Mouse (Mus musculus): ENCODE data around the gene Gm37240.

The Gm37240 gene

DNA sequence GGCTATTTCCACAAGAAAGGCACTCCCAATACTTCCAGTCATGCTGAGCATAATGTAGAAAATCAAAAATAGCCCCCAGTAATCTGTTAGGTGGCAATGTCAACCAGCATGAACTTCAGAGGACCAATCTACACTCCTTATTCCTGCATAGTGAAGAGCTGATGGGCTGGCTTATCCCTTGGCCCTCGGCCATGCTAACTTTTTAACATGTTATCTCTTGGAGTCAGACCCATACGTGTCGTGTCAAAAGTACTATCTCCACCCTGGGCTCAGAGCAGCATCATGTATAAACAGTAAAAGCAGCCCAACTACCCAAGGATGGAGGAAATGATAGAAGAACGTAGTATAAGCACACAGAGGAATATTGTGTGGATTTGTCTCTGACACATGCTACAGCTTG lies 1416.2 kb downstream of the Gm37240 start:
- no peak for DNase-seq (ENCODE audit: low spot score)

DNA sequence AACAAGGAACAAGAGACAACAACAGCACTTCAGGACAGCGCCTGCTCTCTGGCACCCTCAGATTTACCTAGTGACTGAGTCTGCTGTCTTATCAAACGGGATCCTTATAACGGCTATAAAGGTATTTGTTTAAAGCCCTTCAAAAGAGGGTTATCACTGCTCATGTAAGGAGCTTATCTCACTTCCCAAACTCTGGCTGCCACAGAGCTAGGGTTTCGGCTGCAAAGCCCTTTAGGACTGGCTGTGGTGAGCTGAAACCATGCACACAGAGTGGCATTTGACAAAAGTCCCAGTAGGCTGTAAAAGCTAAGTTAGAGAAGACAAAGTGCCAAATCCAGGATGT lies 1419.2 kb downstream of the Gm37240 start:
- DNase-seq (ENCODE audit: low spot score), result no peak

DNA sequence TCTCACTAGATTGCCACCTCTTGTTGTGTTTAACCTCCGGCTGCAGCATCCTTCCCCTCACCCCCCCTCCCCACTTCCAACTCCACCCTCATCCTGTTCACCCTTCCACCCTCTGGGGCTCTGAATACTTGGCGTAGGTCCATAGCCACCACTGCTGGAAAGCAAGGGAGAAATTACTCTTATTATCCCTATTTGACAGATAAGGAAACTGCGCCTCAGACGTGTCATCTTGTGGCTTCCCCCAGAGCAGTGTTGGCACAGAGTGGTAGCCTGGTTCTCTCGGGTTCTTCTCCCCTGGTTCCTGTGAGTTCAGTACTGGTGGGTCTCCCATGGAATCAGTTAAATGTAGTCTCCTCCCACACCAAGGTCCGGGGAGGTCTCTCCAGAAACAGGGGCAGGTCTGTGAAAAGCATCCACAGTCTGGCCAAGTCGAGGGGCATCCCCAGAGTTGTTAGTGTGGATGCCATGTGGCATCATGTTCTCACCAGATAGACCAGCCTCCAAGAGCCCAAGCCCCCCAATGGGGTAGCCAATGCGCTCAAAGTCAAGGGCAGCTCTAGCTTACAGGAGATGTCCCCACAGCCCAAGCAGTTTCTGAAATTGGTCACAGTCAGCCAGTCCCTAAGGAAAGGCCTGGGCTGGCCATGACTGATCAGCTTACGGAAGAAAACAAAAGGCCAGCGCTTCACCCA lies 1419.8 kb downstream of the Gm37240 start:
- no peak for DNase-seq (ENCODE audit: low spot score)

DNA sequence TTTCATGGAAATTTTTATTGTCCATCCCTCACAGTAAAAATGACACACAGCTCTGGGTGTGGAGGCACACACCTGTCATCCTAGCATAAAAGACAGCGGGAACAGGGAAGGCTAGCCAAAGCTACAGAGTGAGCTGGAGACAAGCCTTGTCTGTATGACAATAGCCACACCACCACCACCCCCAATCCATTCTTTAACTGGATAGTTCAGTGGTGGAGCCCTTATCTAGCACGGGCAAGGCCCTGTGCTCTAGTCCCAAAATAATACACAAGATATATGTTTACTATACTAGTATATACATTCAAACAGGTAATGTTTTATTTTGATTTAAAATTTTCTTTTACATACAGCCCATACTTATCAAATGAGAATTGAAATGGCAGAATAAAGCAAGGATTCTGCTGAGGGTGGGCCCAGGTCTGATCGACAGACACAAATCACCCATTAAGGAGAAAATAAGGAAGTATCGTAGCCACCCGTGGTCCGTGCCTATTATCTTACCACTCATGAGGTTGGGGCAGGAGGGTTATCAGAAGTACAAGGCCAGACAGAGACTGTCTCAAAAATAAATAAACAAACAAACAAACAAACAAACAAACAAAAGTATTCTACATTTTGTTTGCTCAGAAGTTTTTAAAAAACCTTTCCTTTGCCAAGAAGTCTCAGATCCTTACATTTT lies 1421.4 kb downstream of the Gm37240 start:
- DNase-seq (ENCODE audit: low spot score), result no peak

DNA sequence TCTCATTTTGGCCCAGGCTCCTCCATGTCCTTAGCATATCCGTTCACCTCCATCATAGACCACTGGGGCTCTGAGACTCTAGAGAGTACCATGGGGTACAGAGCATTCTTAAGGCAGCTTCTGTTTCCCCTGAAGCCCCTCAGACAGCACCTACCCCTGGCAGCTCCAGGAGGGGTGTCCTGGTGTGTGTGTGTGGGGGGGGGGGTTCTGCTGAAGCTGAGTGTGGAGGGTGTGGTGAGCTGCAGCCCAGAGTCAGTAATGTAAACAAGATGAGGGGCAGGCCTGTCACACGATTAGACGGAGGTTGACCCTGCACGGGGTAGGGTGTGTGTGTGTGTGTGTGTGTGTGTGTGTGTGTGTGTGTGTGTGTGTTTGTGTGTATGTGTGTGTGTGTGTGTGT lies 1425.6 kb downstream of the Gm37240 start:
- peak; percentile 18 for DNase-seq (ENCODE audit: low spot score)

DNA sequence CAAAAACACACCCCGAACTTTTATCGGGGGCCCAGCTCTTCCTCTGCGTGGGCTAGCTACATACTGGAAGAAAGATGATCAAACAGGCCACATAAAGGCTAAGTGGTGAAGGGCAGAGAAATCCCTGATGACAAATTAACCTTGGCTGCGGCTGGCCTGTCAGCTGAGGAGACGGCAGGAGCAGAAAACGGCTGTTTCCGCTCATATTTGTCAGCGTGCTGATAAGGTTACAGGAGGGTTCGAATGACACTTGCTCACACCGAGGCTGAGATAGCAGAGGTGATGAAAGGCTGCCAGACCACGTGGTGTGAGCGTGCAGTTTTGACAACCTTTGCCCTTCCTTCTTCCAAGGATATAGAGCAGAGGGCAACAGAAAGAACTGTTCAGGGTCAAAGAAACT lies 1426.4 kb downstream of the Gm37240 start:
- no peak for DNase-seq (ENCODE audit: low spot score)

DNA sequence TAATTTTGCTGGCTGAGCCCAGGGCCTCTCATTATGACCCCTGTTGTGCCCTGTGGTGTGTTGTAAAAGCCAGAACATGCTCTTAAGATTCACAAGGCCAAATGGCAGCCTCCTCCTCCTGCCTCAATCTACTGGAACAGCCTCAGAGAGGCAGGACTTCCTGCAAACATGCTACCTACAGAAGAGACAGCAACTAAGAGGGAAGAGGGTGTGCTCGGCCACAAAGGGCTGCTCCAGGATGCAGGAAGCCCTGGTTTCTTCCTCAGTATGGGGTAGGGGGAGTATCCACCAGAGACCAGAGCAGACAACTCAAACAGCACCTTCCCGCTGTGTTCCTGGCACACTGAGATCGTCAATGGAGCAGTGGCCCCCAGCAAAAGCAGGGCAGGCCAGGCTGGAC lies 1426.8 kb downstream of the Gm37240 start:
- no peak for DNase-seq (ENCODE audit: low spot score)

DNA sequence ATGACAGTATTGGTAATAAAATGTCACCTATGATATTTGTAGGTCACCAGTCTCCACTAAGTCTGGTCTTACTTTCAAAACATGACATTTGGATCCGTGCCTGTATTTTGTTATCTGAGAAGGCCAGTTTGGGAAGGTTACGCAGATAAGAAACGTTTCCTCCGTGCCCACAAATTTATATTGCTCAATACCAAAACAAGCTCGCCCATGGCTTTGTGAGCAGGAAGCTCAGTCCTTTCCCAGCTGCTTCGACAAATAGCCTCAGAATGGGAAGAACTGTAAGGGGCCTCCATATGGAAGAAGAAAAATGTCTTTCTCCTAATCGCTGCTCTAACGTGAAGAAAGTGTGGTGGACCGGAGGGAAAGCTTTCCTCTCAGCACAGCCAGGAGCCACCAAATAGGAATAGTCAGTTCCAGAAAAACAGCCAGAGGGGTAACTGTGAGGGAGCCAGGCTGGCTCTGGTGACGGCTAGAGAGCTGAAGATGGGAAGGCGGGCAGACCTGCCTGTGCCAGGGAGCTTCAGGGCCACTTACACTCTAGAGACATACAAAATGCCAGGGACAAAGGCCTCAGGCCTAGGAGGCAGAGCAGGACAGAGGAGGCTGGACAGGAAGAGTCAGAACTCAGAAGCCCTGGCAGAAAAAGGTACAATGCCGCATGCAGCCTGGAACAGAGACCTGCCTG lies 1431.4 kb downstream of the Gm37240 start:
- no peak for DNase-seq (ENCODE audit: low spot score)

DNA sequence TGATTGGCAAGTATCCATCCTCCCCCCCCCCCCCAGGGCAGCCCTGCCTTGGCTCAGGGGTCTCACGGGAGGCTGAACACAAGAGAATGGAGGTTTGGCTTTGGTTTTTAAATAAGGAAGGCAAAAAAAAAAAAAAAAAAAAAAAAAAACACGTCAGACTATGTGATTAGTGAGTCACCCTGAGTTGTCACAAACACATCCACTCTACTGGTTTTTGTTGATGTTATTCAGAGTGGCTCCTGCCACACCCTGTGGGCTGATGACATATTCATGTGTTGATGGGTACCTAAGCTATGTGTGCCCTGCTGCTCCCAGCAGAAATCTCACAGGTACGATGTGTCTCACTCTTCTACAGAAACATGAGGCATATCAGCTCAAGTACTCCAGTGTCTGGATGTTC lies 1436.7 kb downstream of the Gm37240 start:
- no peak for DNase-seq (ENCODE audit: low spot score)

DNA sequence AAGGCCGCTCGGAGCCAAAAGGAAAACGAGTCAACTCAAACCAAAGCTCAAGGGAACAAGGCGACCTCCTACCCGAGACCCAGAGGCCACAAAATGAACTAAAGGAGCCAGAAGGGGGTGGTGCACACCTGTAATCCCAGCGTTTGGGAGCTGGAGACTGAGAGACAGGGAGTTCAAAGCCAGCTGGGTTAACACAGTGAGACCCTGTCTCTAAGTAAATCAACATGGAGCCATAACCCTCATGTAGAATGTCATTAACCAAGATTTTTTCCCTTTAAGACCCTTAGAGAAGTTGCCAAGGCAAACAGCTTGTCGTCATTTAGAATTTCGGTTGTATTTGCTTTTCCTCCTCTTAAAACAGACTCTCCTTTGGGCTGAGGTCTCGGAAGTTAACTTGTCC lies 1438.3 kb downstream of the Gm37240 start:
- DNase-seq (ENCODE audit: low spot score), result no peak

DNA sequence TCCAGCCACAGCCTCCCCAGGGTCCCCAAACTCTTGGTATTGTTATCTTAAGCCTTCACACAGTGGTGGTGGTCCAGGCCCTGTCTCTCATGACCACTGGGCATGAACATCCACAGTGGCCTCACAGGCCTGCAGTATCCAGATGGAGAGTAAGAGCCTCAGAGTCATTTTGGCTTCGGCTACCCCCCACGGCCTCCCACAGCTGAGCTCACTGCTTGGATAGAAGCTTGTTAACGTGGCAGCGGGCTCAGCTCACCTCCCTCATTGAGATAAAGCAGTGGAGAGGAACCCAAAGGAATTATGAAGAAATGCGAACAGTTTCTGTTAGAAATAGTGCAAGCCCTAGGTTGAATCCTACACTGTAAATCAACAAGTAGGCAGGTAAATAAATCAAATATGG lies 1439.5 kb downstream of the Gm37240 start:
- no peak for DNase-seq (ENCODE audit: low spot score)

All from retina, embryonic 14.5 days (tissue).